Mouse (Mus musculus) cerebellum, postnatal 14 days (tissue): Measurements from ENCODE around the gene Spout1.
A peak's percentile ranks its signal among the peaks of the same experiment; 100 is the strongest.

ENCODE experiments used
- DNase-seq, 2 experiments: peaks; one replicate each; pipeline ENCODE4 v3.0.0; 2021; ENCODE audit warnings: mixed read lengths in 2 of 2

Spout1 gene

GRCm38 (mm10) chr2:30124472-30125274, 53.6 kb downstream of the Spout1 start, which contains the start of gene Zer1:
Gene Zer1, minus strand, starts transcription at chr2:30124585.
- DNase-seq, result peak; percentile 97 to 98

- peak in 1 of 2 experiments; percentile 59 for DNase-seq
These were observed 54.4 kb downstream of the Spout1 start for GRCm38 (mm10) chr2:30123729-30124471.
